Mouse (Mus musculus) CD4-positive, CD25-positive, alpha-beta regulatory T cell, adult 4 months (primary cell): ENCODE results near the gene Foxk1. TPM values are rescaled to one million over a fixed set of nuclear protein-coding genes. Genes with fewer than 3 reads are reported as not detected.

Experiments used
- ATAC-seq: one replicate; pipeline ENCODE4 v1.8.0; 2017
- polyA plus RNA-seq, 2 experiments: library from polyadenylated mRNA; unstranded; fragments of 100-300 nt; shearing (Covaris generic); gene quantifications; one replicate each; pipeline ENCODE4 v1.2.1; 2017

The Foxk1 gene
- polyA plus RNA-seq, 2 experiments from 2014 or later: 8.2 to 13.2 TPM

GRCm38 (mm10) chr5:142420317-142420716 is 19.0 kb downstream of the Foxk1 start:
- ATAC-seq: no peak

- ATAC-seq: no peak
Observed at GRCm38 (mm10) chr5:142420920-142421319, 19.6 kb downstream of the Foxk1 start.

GRCm38 (mm10) chr5:142421886-142422285 is 20.6 kb downstream of the Foxk1 start:
- ATAC-seq: no peak

GRCm38 (mm10) chr5:142423141-142423540 is 21.8 kb downstream of the Foxk1 start:
- no peak for ATAC-seq

- ATAC-seq: no peak
Observed at GRCm38 (mm10) chr5:142423701-142424100, 22.4 kb downstream of the Foxk1 start.

- no peak for ATAC-seq
Observed at GRCm38 (mm10) chr5:142424627-142425349, 23.5 kb downstream of the Foxk1 start.

- ATAC-seq: no peak
Observed at GRCm38 (mm10) chr5:142426476-142426875, 25.2 kb downstream of the Foxk1 start.

GRCm38 (mm10) chr5:142427876-142428275 is 26.6 kb downstream of the Foxk1 start:
- no peak for ATAC-seq

GRCm38 (mm10) chr5:142428691-142429090 is 27.4 kb downstream of the Foxk1 start:
- ATAC-seq: no peak

- ATAC-seq: no peak
Observed at GRCm38 (mm10) chr5:142431029-142431428, 29.7 kb downstream of the Foxk1 start.

GRCm38 (mm10) chr5:142431811-142432434 is 30.6 kb downstream of the Foxk1 start:
- no peak for ATAC-seq

- no peak for ATAC-seq
Observed at GRCm38 (mm10) chr5:142432695-142433094, 31.4 kb downstream of the Foxk1 start.

GRCm38 (mm10) chr5:142434052-142434451 is 32.8 kb downstream of the Foxk1 start:
- no peak for ATAC-seq

- ATAC-seq: no peak
Observed at GRCm38 (mm10) chr5:142435736-142436135, 34.4 kb downstream of the Foxk1 start.

- no peak for ATAC-seq
Observed at GRCm38 (mm10) chr5:142438380-142438938, 37.2 kb downstream of the Foxk1 start.

- ATAC-seq: no peak
Observed at GRCm38 (mm10) chr5:142439911-142440432, 38.7 kb downstream of the Foxk1 start.

GRCm38 (mm10) chr5:142440451-142441147 is 39.3 kb downstream of the Foxk1 start:
- peak; percentile 70 for ATAC-seq

- ATAC-seq: peak; percentile 36
Observed at GRCm38 (mm10) chr5:142441332-142442044, 40.2 kb downstream of the Foxk1 start.

GRCm38 (mm10) chr5:142442045-142442440 is 40.7 kb downstream of the Foxk1 start:
- ATAC-seq: peak; percentile 12

- ATAC-seq: no peak
Observed at GRCm38 (mm10) chr5:142443514-142443913, 42.2 kb downstream of the Foxk1 start.

- no peak for ATAC-seq
Observed at GRCm38 (mm10) chr5:142443994-142444393, 42.7 kb downstream of the Foxk1 start.

GRCm38 (mm10) chr5:142444791-142445531 is 43.7 kb downstream of the Foxk1 start:
- no peak for ATAC-seq
